Mouse (Mus musculus) layer of hippocampus, adult 18-20 months (tissue): ENCODE results near the gene Shb. TPM values are rescaled to one million over a fixed set of nuclear protein-coding genes. Genes with fewer than 3 reads are reported as not detected.

Source experiments
- DNase-seq, 2 experiments: peaks; one replicate each; pipeline ENCODE4 v3.0.0; 2022; ENCODE audit warnings: low spot score in 2 of 2
- long read RNA-seq: library from polyadenylated mRNA; stranded (forward); transcript quantifications from one replicate; pipeline ENCODE4 v2.0.0, GENCODE M21; 2021
- total RNA-seq, 2 experiments: library from RNA; stranded (reverse); gene quantifications; 2 replicates each; pipeline ENCODE4 v1.2.3; 2021

Shb gene
- 10 to 100 TPM; 13.2 to 16.5 TPM for total RNA-seq
- long read RNA-seq, transcript Shb-201 (6 exons, 2,244 nt) = major isoform, 32 of 33 reads
- long read RNA-seq, partial matches to known transcripts = 1 of 33 reads
- long read RNA-seq, other reads (novel, unspliced or antisense) = 0 of 33 reads

GRCm38 (mm10) chr4:45532375-45532774 is at the start of gene Shb:
Gene Shb, minus strand, starts transcription at chr4:45532470.
- DNase-seq = no peak

- DNase-seq = no peak
Measured at GRCm38 (mm10) chr4:45581095-45581494, 48.8 kb upstream of the Shb start.

GRCm38 (mm10) chr4:45578554-45579370 is 46.5 kb upstream of the Shb start:
- DNase-seq = no peak

- no peak for DNase-seq
Measured at GRCm38 (mm10) chr4:45577631-45578030, 45.4 kb upstream of the Shb start.

- DNase-seq = no peak
Measured at GRCm38 (mm10) chr4:45574614-45575169, 42.4 kb upstream of the Shb start.

- DNase-seq = peak; percentile 11 to 33
Measured at GRCm38 (mm10) chr4:45569521-45569920, 37.3 kb upstream of the Shb start.

- no peak for DNase-seq
Measured at GRCm38 (mm10) chr4:45558211-45558610, 25.9 kb upstream of the Shb start.

GRCm38 (mm10) chr4:45552571-45552970 is 20.3 kb upstream of the Shb start:
- no peak for DNase-seq

- DNase-seq = no peak
Measured at GRCm38 (mm10) chr4:45550970-45551369, 18.7 kb upstream of the Shb start.

GRCm38 (mm10) chr4:45549514-45549913 is 17.2 kb upstream of the Shb start:
- DNase-seq = no peak

GRCm38 (mm10) chr4:45545851-45546250 is 13.6 kb upstream of the Shb start:
- no peak for DNase-seq

GRCm38 (mm10) chr4:45543481-45544051 is 11.3 kb upstream of the Shb start:
- DNase-seq = peak in 1 of 2 experiments; percentile 64

- no peak for DNase-seq
Measured at GRCm38 (mm10) chr4:45540151-45540933, 8.1 kb upstream of the Shb start.

GRCm38 (mm10) chr4:45539187-45539586 is 6.9 kb upstream of the Shb start:
- no peak for DNase-seq

GRCm38 (mm10) chr4:45533436-45533940 is 1.2 kb upstream of the Shb start:
- no peak for DNase-seq

- peak; percentile 74 to 86 for DNase-seq
Measured at GRCm38 (mm10) chr4:45530662-45531542, 1.4 kb downstream of the Shb start.

- DNase-seq = peak in 1 of 2 experiments; percentile 25
Measured at GRCm38 (mm10) chr4:45529986-45530597, 2.2 kb downstream of the Shb start.

GRCm38 (mm10) chr4:45529201-45529985 is 2.9 kb downstream of the Shb start:
- DNase-seq = no peak
